Mouse (Mus musculus): ENCODE results near the gene Creb3l1. TPM values are rescaled to one million over a fixed set of nuclear protein-coding genes. Genes with fewer than 3 reads are reported as not detected.

The Creb3l1 gene
- polyA plus RNA-seq, 1 experiment from 2014 or later = 2.9 TPM

- ATAC-seq (ENCODE audit: low FRiP score, low read depth) = peak; percentile 46; the same call in 1 of the 2 replicates
- no peaks in the 10 kb centered on the region for H3K36me3 ChIP-seq
- peak overlapping the region; percentile 21 for H3K4me2 ChIP-seq
- 14% methylated on average over 21 of the region's 21 CpGs for WGBS
- peaks cover 23% of the 10 kb centered on the region for H3K27me3 ChIP-seq
- no peak overlapping the region for H3K4me3 ChIP-seq
- no peaks in the 10 kb centered on the region for H3K9me3 ChIP-seq
- peaks cover 31% of the 10 kb centered on the region for H3K4me1 ChIP-seq (replicated peaks)
- 0 out of 2 replicates have a peak overlapping the region, but pooled peaks have one; percentile 13 for H3K9ac ChIP-seq
- H3K27ac ChIP-seq (replicated peaks) = peak overlapping the region; percentile 73
Observed at GRCm38 (mm10) chr2:91971231-91972097, 52.8 kb downstream of the Creb3l1 start.

- Histone ChIP-seq H3K4me2 (no peak overlapping the region), H3K4me1 (replicated peaks) (peaks cover 18% of the 10 kb centered on the region), H3K27me3 (no peaks in the 10 kb centered on the region; the same call in 1 of the 2 replicates), H3K9ac (no peak overlapping the region), H3K4me3 (no peak overlapping the region), H3K27ac (replicated peaks) (no peak overlapping the region), H3K9me3 (no peaks in the 10 kb centered on the region), H3K36me3 (no peaks in the 10 kb centered on the region)
- WGBS = 71% methylated on average over 11 of the region's 11 CpGs
- no peak for ATAC-seq (ENCODE audit: low FRiP score, low read depth)
Observed at GRCm38 (mm10) chr2:91967962-91968361, 56.3 kb downstream of the Creb3l1 start.

- H3K9ac ChIP-seq = no peak overlapping the region
- H3K27ac ChIP-seq (replicated peaks) = no peak overlapping the region
- WGBS = 85% methylated on average over 5 of the region's 5 CpGs
- no peak overlapping the region for H3K4me2 ChIP-seq
- H3K4me1 ChIP-seq (replicated peaks) = peaks cover 19% of the 10 kb centered on the region
- H3K4me3 ChIP-seq = no peak overlapping the region
- no peaks in the 10 kb centered on the region; the same call in 1 of the 2 replicates for H3K27me3 ChIP-seq
- no peaks in the 10 kb centered on the region for H3K9me3 ChIP-seq
- no peak for ATAC-seq (ENCODE audit: low FRiP score, low read depth)
- H3K36me3 ChIP-seq = no peaks in the 10 kb centered on the region
Observed at GRCm38 (mm10) chr2:91966367-91966766, 57.9 kb downstream of the Creb3l1 start.

- WGBS = 23% methylated on average over 20 of the region's 20 CpGs
- H3K36me3 ChIP-seq = no peaks in the 10 kb centered on the region
- peaks cover 20% of the 10 kb centered on the region for H3K4me1 ChIP-seq (replicated peaks)
- H3K9me3 ChIP-seq = no peaks in the 10 kb centered on the region
- H3K9ac ChIP-seq = no peak overlapping the region
- no peak for ATAC-seq (ENCODE audit: low FRiP score, low read depth)
- H3K27me3 ChIP-seq = no peaks in the 10 kb centered on the region; the same call in 1 of the 2 replicates
- 0 out of 2 replicates have a peak overlapping the region, but pooled peaks have one; percentile 10 for H3K27ac ChIP-seq (replicated peaks)
- H3K4me2 ChIP-seq = peak overlapping the region; percentile 27
- 0 out of 2 replicates have a peak overlapping the region, but pooled peaks have one; percentile 11 for H3K4me3 ChIP-seq
Observed at GRCm38 (mm10) chr2:91965417-91965816, 58.9 kb downstream of the Creb3l1 start.

GRCm38 (mm10) chr2:91964610-91965204, 59.6 kb downstream of the Creb3l1 start:
- Histone ChIP-seq H3K9me3 (no peaks in the 10 kb centered on the region), H3K27ac (replicated peaks) (0 out of 2 replicates have a peak overlapping the region, but pooled peaks have one; percentile 10), H3K9ac (no peak overlapping the region), H3K4me1 (replicated peaks) (peaks cover 24% of the 10 kb centered on the region), H3K4me2 (peak overlapping the region; percentile 27), H3K36me3 (no peaks in the 10 kb centered on the region), H3K4me3 (no peak overlapping the region; the same call in 1 of the 2 replicates), H3K27me3 (no peaks in the 10 kb centered on the region; the same call in 1 of the 2 replicates)
- 78% methylated on average over 3 of the region's 3 CpGs for WGBS
- ATAC-seq (ENCODE audit: low FRiP score, low read depth) = no peak

- no peaks in the 10 kb centered on the region for H3K36me3 ChIP-seq
- 2% methylated on average over 19 of the region's 57 CpGs for WGBS
- H3K27me3 ChIP-seq = no peaks in the 10 kb centered on the region; the same call in 1 of the 2 replicates
- no peaks in the 10 kb centered on the region for H3K9me3 ChIP-seq
- peak overlapping the region; percentile 85 for H3K9ac ChIP-seq
- peak overlapping the region; percentile 84 for H3K4me3 ChIP-seq
- H3K4me1 ChIP-seq (replicated peaks) = peaks cover 36% of the 10 kb centered on the region
- peak; percentile 93 for ATAC-seq (ENCODE audit: low FRiP score, low read depth)
- peak overlapping the region; percentile 61 for H3K4me2 ChIP-seq
- H3K27ac ChIP-seq (replicated peaks) = peak overlapping the region; percentile 78
Observed at GRCm38 (mm10) chr2:91963443-91963932, 60.8 kb downstream of the Creb3l1 start.

GRCm38 (mm10) chr2:91962864-91963401, 61.4 kb downstream of the Creb3l1 start:
- H3K9me3 ChIP-seq = no peaks in the 10 kb centered on the region
- H3K27me3 ChIP-seq = no peaks in the 10 kb centered on the region; the same call in 1 of the 2 replicates
- H3K4me1 ChIP-seq (replicated peaks) = peaks cover 38% of the 10 kb centered on the region

GRCm38 (mm10) chr2:91961901-91962761, 62.2 kb downstream of the Creb3l1 start:
- Histone ChIP-seq H3K4me3 (peak overlapping the region; percentile 84), H3K27me3 (no peaks in the 10 kb centered on the region; the same call in 1 of the 2 replicates), H3K9me3 (no peaks in the 10 kb centered on the region), H3K4me2 (peak overlapping the region; percentile 61), H3K36me3 (no peaks in the 10 kb centered on the region), H3K4me1 (replicated peaks) (peaks cover 45% of the 10 kb centered on the region), H3K9ac (peak overlapping the region; percentile 85), H3K27ac (replicated peaks) (no peak overlapping the region)
- ATAC-seq (ENCODE audit: low FRiP score, low read depth) = no peak
- 74% methylated on average over 4 of the region's 4 CpGs for WGBS

More at GRCm38 (mm10) chr2:91962864-91963401, 61.4 kb downstream of the Creb3l1 start:
- H3K9ac ChIP-seq = peak overlapping the region; percentile 85
- H3K4me3 ChIP-seq = peak overlapping the region; percentile 84
- H3K4me2 ChIP-seq = peak overlapping the region; percentile 61
- no peaks in the 10 kb centered on the region for H3K36me3 ChIP-seq
- under 1% methylated on average over 39 of the region's 39 CpGs for WGBS
- peak overlapping the region; percentile 78 for H3K27ac ChIP-seq (replicated peaks)
- ATAC-seq (ENCODE audit: low FRiP score, low read depth) = peak; percentile 33; the same call in 1 of the 2 replicates

GRCm38 (mm10) chr2:91960459-91960858, 63.8 kb downstream of the Creb3l1 start:
- ATAC-seq (ENCODE audit: low FRiP score, low read depth) = no peak
- H3K36me3 ChIP-seq = no peaks in the 10 kb centered on the region
- H3K4me3 ChIP-seq = no peak overlapping the region
- H3K9me3 ChIP-seq = no peaks in the 10 kb centered on the region
- H3K9ac ChIP-seq = no peak overlapping the region
- H3K4me1 ChIP-seq (replicated peaks) = peaks cover 49% of the 10 kb centered on the region
- H3K4me2 ChIP-seq = no peak overlapping the region
- WGBS = 89% methylated on average over 5 of the region's 5 CpGs
- no peak overlapping the region for H3K27ac ChIP-seq (replicated peaks)
- no peaks in the 10 kb centered on the region; the same call in 1 of the 2 replicates for H3K27me3 ChIP-seq

- Histone ChIP-seq H3K27ac (replicated peaks) (0 out of 2 replicates have a peak overlapping the region, but pooled peaks have one; percentile 9), H3K9ac (no peak overlapping the region), H3K9me3 (no peaks in the 10 kb centered on the region), H3K4me1 (replicated peaks) (peaks cover 54% of the 10 kb centered on the region), H3K36me3 (no peaks in the 10 kb centered on the region), H3K4me3 (no peak overlapping the region), H3K27me3 (no peaks in the 10 kb centered on the region; the same call in 1 of the 2 replicates), H3K4me2 (no peak overlapping the region)
- WGBS = 63% methylated on average over 11 of the region's 11 CpGs
- no peak for ATAC-seq (ENCODE audit: low FRiP score, low read depth)
Observed at GRCm38 (mm10) chr2:91959544-91960410, 64.5 kb downstream of the Creb3l1 start.
